Mouse (Mus musculus) liver, embryonic 11.5 days (tissue): ENCODE measurements around the gene Atxn7. TPM values are rescaled to one million over a fixed set of nuclear protein-coding genes. Genes with fewer than 3 reads are reported as not detected.
A peak's percentile ranks its signal among the peaks of the same experiment; 100 is the strongest.

Experiments used
- ATAC-seq: fragments of 200-750 bp; cut with Nextera tagmentation; replicated peaks from 2 replicates; pipeline ENCODE4 v1.8.0; 2017; ENCODE audit warnings: moderate number of reproducible peaks, mild to moderate bottlenecking, moderate TSS enrichment, moderate library complexity; ENCODE audit not compliant: low FRiP score
- DNase-seq: peaks from one replicate; pipeline ENCODE4 v3.0.0-alpha.2; 2017; ENCODE audit warnings: low spot score
- H3K27ac ChIP-seq: fragments of 300-500 bp; sonication (generic); 2 replicates; pipeline ENCODE4 v1.5.1; 2014; ENCODE audit warnings: mild to moderate bottlenecking, low read depth, low read length, control low read depth
- H3K27me3 ChIP-seq: fragments of 300-500 bp; sonication (generic); replicated peaks from 2 replicates; pipeline ENCODE4 v1.6.1; 2014; ENCODE audit warnings: low read length, mixed read lengths; ENCODE audit not compliant: control insufficient read depth, insufficient read depth
- H3K36me3 ChIP-seq: fragments of 300-500 bp; sonication (generic); 2 replicates; pipeline ENCODE4 v1.6.1; 2014; ENCODE audit warnings: mild to moderate bottlenecking, low read length, moderate library complexity, mixed read lengths; ENCODE audit not compliant: control insufficient read depth, insufficient read depth
- H3K4me1 ChIP-seq: fragments of 300-500 bp; sonication (generic); replicated peaks from 2 replicates; pipeline ENCODE4 v1.6.1; 2014; ENCODE audit warnings: low read length, mixed read lengths; ENCODE audit not compliant: control insufficient read depth, insufficient read depth
- H3K4me2 ChIP-seq: fragments of 300-500 bp; sonication (generic); 2 replicates; pipeline ENCODE4 v1.6.1; 2014; ENCODE audit warnings: mild to moderate bottlenecking, control low read depth, moderate library complexity
- H3K4me3 ChIP-seq: fragments of 300-500 bp; sonication (generic); 2 replicates; pipeline ENCODE4 v1.5.1; 2014; ENCODE audit warnings: low read depth, low read length, control low read depth
- H3K9ac ChIP-seq: fragments of 300-500 bp; sonication (generic); 2 replicates; pipeline ENCODE4 v1.6.1; 2014; ENCODE audit warnings: low read depth, low read length, control low read depth
- H3K9me3 ChIP-seq: fragments of 300-500 bp; sonication (generic); 2 replicates; pipeline ENCODE4 v1.6.1; 2016; ENCODE audit warnings: low read length, inconsistent platforms, mixed read lengths; ENCODE audit not compliant: control insufficient read depth
- WGBS: fragments of 180-500 bp; shearing (Covaris S2); extraction: QIAGEN DNeasy Blood & Tissue Kit; methylation state at CpG from one replicate; pipeline ENCODE4 v1.1.7; 2014; 5-methylcytosine and 5-hydroxymethylcytosine counted together
- polyA plus RNA-seq: library from polyadenylated mRNA; unstranded; fragments of >200 nt; fragmentation: Nextera tagmentation; extraction: Ambion mirVana; gene quantifications from 2 replicates; pipeline ENCODE4 v1.2.1, GENCODE M21; 2014

Gene Atxn7
- polyA plus RNA-seq, 1 experiment from 2014 or later, result 4.0 TPM

- no peaks in the 10 kb centered on the region for H3K27me3 ChIP-seq
- ATAC-seq, result no peak
These were observed 9.3 kb downstream of the Atxn7 start for GRCm38 (mm10) chr14:13970513-13970912.

GRCm38 (mm10) chr14:13971644-13972234, 10.5 kb downstream of the Atxn7 start:
- DNase-seq (no peak), ATAC-seq (no peak)
- H3K9ac ChIP-seq, result no peak overlapping the region
- no peak overlapping the region for H3K4me3 ChIP-seq
- H3K4me1 ChIP-seq, result no peaks in the 10 kb centered on the region
- H3K27ac ChIP-seq, result no peak overlapping the region
- no peaks in the 10 kb centered on the region for H3K36me3 ChIP-seq
- no peaks in the 10 kb centered on the region for H3K9me3 ChIP-seq
- WGBS, result 42% methylated on average over 6 of the region's 6 CpGs
- H3K4me2 ChIP-seq, result no peak overlapping the region
- H3K27me3 ChIP-seq, result no peaks in the 10 kb centered on the region

More at GRCm38 (mm10) chr14:13970513-13970912, 9.3 kb downstream of the Atxn7 start:
- no peaks in the 10 kb centered on the region for H3K9me3 ChIP-seq
- WGBS, result 88% methylated on average over 3 of the region's 3 CpGs
- H3K4me1 ChIP-seq, result no peaks in the 10 kb centered on the region
- H3K4me3 ChIP-seq, result no peak overlapping the region
- H3K27ac ChIP-seq, result no peak overlapping the region
- H3K9ac ChIP-seq, result no peak overlapping the region
- H3K36me3 ChIP-seq, result no peaks in the 10 kb centered on the region
- DNase-seq, result no peak
- H3K4me2 ChIP-seq, result no peak overlapping the region

- ATAC-seq (no peak), DNase-seq (no peak)
- Histone ChIP-seq H3K27me3 (no peaks in the 10 kb centered on the region), H3K4me3 (no peak overlapping the region), H3K9ac (no peak overlapping the region), H3K36me3 (no peaks in the 10 kb centered on the region), H3K4me2 (no peak overlapping the region), H3K9me3 (no peaks in the 10 kb centered on the region), H3K4me1 (no peaks in the 10 kb centered on the region), H3K27ac (no peak overlapping the region)
- 58% methylated on average over 1 of the region's 1 CpGs for WGBS
These were observed 16.3 kb downstream of the Atxn7 start for GRCm38 (mm10) chr14:13977498-13977897.

GRCm38 (mm10) chr14:13981286-13981685, 20.0 kb downstream of the Atxn7 start:
- H3K36me3 ChIP-seq, result no peaks in the 10 kb centered on the region
- no peak overlapping the region for H3K4me2 ChIP-seq
- no peaks in the 10 kb centered on the region for H3K4me1 ChIP-seq
- no peak for ATAC-seq
- no peak overlapping the region for H3K27ac ChIP-seq
- no peak overlapping the region for H3K4me3 ChIP-seq
- H3K27me3 ChIP-seq, result no peaks in the 10 kb centered on the region
- DNase-seq, result no peak
- no peaks in the 10 kb centered on the region for H3K9me3 ChIP-seq
- no peak overlapping the region for H3K9ac ChIP-seq
- WGBS, result 18% methylated on average over 2 of the region's 2 CpGs

GRCm38 (mm10) chr14:13982174-13982573, 20.9 kb downstream of the Atxn7 start:
- Histone ChIP-seq H3K4me1 (no peaks in the 10 kb centered on the region), H3K9ac (no peak overlapping the region), H3K9me3 (no peaks in the 10 kb centered on the region), H3K27ac (no peak overlapping the region), H3K27me3 (no peaks in the 10 kb centered on the region), H3K36me3 (no peaks in the 10 kb centered on the region), H3K4me2 (no peak overlapping the region), H3K4me3 (no peak overlapping the region)
- no peak; the same call in 1 of the 2 replicates for ATAC-seq
- 45% methylated on average over 2 of the region's 2 CpGs for WGBS
- no peak for DNase-seq

- no peak for ATAC-seq
- no peaks in the 10 kb centered on the region for H3K4me1 ChIP-seq
- H3K27me3 ChIP-seq, result no peaks in the 10 kb centered on the region
- H3K9me3 ChIP-seq, result no peaks in the 10 kb centered on the region
- no peak overlapping the region for H3K4me3 ChIP-seq
- no peak for DNase-seq
- no peaks in the 10 kb centered on the region for H3K36me3 ChIP-seq
- H3K27ac ChIP-seq, result no peak overlapping the region
- 35% methylated on average over 2 of the region's 2 CpGs for WGBS
- no peak overlapping the region for H3K9ac ChIP-seq
- no peak overlapping the region for H3K4me2 ChIP-seq
These were observed 27.2 kb downstream of the Atxn7 start for GRCm38 (mm10) chr14:13988397-13988796.

- H3K27me3 ChIP-seq, result no peaks in the 10 kb centered on the region
- H3K4me3 ChIP-seq, result no peak overlapping the region
- no peaks in the 10 kb centered on the region for H3K36me3 ChIP-seq
- WGBS, result 82% methylated on average over 3 of the region's 3 CpGs
- H3K4me2 ChIP-seq, result no peak overlapping the region
- no peaks in the 10 kb centered on the region for H3K4me1 ChIP-seq
- no peak for ATAC-seq
- H3K9me3 ChIP-seq, result no peaks in the 10 kb centered on the region
- no peak overlapping the region for H3K9ac ChIP-seq
- no peak for DNase-seq
- no peak overlapping the region for H3K27ac ChIP-seq
These were observed 29.5 kb downstream of the Atxn7 start for GRCm38 (mm10) chr14:13990741-13991140.

GRCm38 (mm10) chr14:13995206-13996097, 34.2 kb downstream of the Atxn7 start:
- H3K27ac ChIP-seq, result no peak overlapping the region
- H3K27me3 ChIP-seq, result no peaks in the 10 kb centered on the region
- no peaks in the 10 kb centered on the region for H3K4me1 ChIP-seq
- H3K4me3 ChIP-seq, result no peak overlapping the region
- peak; percentile 49 for ATAC-seq
- no peaks in the 10 kb centered on the region for H3K9me3 ChIP-seq
- H3K4me2 ChIP-seq, result no peak overlapping the region
- no peak overlapping the region for H3K9ac ChIP-seq
- 61% methylated on average over 9 of the region's 9 CpGs for WGBS
- no peaks in the 10 kb centered on the region for H3K36me3 ChIP-seq
- no peak for DNase-seq

- ATAC-seq (no peak), DNase-seq (no peak)
- no peak overlapping the region for H3K4me2 ChIP-seq
- H3K9ac ChIP-seq, result no peak overlapping the region
- H3K27me3 ChIP-seq, result no peaks in the 10 kb centered on the region
- 80% methylated on average over 7 of the region's 7 CpGs for WGBS
- no peaks in the 10 kb centered on the region for H3K36me3 ChIP-seq
- H3K4me3 ChIP-seq, result no peak overlapping the region
- no peaks in the 10 kb centered on the region for H3K9me3 ChIP-seq
- H3K4me1 ChIP-seq, result no peaks in the 10 kb centered on the region
- no peak overlapping the region for H3K27ac ChIP-seq
These were observed 41.5 kb downstream of the Atxn7 start for GRCm38 (mm10) chr14:14002771-14003170.
